Mouse (Mus musculus): ENCODE measurements around the gene Dlg2. TPM values are rescaled to one million over a fixed set of nuclear protein-coding genes. Genes with fewer than 3 reads are reported as not detected.

The Dlg2 gene
- total and polyA plus RNA-seq, 3 experiments: 0.49 to 0.68 TPM; not detected in 1

DNA sequence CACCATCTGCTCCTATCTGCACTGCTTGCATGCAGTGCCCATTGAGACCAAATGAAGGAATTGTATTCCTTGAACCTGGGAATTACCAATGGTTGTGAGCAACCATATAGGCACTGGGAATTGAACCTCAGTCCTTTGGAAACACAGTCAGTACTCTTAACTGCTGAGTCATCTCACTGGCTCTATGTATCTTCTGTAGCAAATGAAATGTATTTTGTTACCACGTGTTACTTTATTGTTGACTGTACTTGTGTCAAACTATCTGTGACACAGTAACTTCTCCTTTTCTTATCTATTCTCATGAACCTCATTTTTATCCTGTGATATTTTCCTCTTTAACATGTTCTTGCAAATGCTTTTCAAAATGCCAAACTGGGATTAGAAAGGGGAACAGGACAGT, 1722.7 kb downstream of the Dlg2 start:
- no peak overlapping the region for H3K4me3 ChIP-seq (ENCODE audit: low read depth, low read length)
- TF ChIP-seq CTCF (IDR thresholded peaks at IDR 0.05; ENCODE audit: low read depth, low read length): no peak
- TF ChIP-seq GATA1 (IDR thresholded peaks at IDR 0.05; ENCODE audit: borderline replicate concordance, low read length): no peak
- no peak for TF ChIP-seq GATA2 (IDR thresholded peaks at IDR 0.05; ENCODE audit: borderline replicate concordance, low read depth, low read length)
- no peak for TF ChIP-seq POLR2AphosphoS5 (IDR thresholded peaks at IDR 0.05; ENCODE audit: insufficient replicate concordance, low read depth, low read length)
- no peak for TF ChIP-seq TAL1 (conservative IDR thresholded peaks at IDR 0.05; ENCODE audit: low read depth, low read length)
- H3K9me3 ChIP-seq (replicated peaks): no peaks in the 10 kb centered on the region
- no peaks in the 10 kb centered on the region for H3K4me1 ChIP-seq (ENCODE audit: insufficient read depth, low read depth, low read length)
- H3K27me3 ChIP-seq (ENCODE audit: insufficient read depth, low read length): no peaks in the 10 kb centered on the region
- DNase-seq (ENCODE audit: low spot score): no peak
- H3K36me3 ChIP-seq (replicated peaks): no peaks in the 10 kb centered on the region
- peak; percentile 28; the same call in 1 of the 2 replicates for ATAC-seq (ENCODE audit: extremely low read depth, insufficient number of reproducible peaks, low FRiP score, poor library complexity, severe bottlenecking)

GRCm38 (mm10) chr7:92210701-92211100, 1734.2 kb downstream of the Dlg2 start:
- H3K9me3 ChIP-seq (replicated peaks): no peaks in the 10 kb centered on the region
- ATAC-seq (ENCODE audit: extremely low read depth, insufficient number of reproducible peaks, low FRiP score, poor library complexity, severe bottlenecking) (no peak), DNase-seq (ENCODE audit: low spot score) (no peak)
- H3K4me3 ChIP-seq (ENCODE audit: low read depth, low read length): no peak overlapping the region
- H3K4me1 ChIP-seq (ENCODE audit: insufficient read depth, low read depth, low read length): no peaks in the 10 kb centered on the region
- TF ChIP-seq TAL1 (conservative IDR thresholded peaks at IDR 0.05; ENCODE audit: low read depth, low read length): no peak
- no peaks in the 10 kb centered on the region for H3K27me3 ChIP-seq (ENCODE audit: insufficient read depth, low read length)
- H3K36me3 ChIP-seq (replicated peaks): no peaks in the 10 kb centered on the region

DNA sequence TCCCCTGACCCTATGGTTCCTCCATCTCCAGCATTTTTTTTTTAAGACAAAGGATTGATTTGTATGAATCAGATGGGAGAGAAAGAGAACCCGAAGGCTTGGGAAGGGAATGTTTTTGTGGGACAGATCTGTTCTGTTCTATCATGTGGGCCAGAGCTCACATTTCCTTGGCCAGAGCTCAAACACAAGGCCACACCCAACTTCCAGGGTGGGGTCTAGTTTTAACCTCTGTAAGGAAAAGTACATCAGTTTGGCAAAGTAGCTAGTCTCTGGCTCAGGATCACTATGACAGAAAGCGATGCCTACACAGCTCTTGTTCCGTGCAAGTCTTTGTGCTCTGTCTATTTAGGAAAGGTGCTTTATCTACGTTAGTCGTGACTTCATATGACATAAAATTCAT, 1737.3 kb downstream of the Dlg2 start:
- Histone ChIP-seq H3K27me3 (ENCODE audit: insufficient read depth, low read length) (no peaks in the 10 kb centered on the region), H3K36me3 (replicated peaks) (no peaks in the 10 kb centered on the region), H3K4me1 (ENCODE audit: insufficient read depth, low read depth, low read length) (no peaks in the 10 kb centered on the region), H3K4me3 (ENCODE audit: low read depth, low read length) (no peak overlapping the region), H3K9me3 (replicated peaks) (no peaks in the 10 kb centered on the region)
- DNase-seq (ENCODE audit: low spot score): no peak
- TF ChIP-seq CTCF (IDR thresholded peaks at IDR 0.05; ENCODE audit: low read depth, low read length) (no peak), GATA2 (IDR thresholded peaks at IDR 0.05; ENCODE audit: borderline replicate concordance, low read depth, low read length) (no peak)
- no peak for ATAC-seq (ENCODE audit: extremely low read depth, insufficient number of reproducible peaks, low FRiP score, poor library complexity, severe bottlenecking)

- Histone ChIP-seq H3K9me3 (replicated peaks) (no peaks in the 10 kb centered on the region), H3K27me3 (ENCODE audit: insufficient read depth, low read length) (no peaks in the 10 kb centered on the region), H3K4me1 (ENCODE audit: insufficient read depth, low read depth, low read length) (no peaks in the 10 kb centered on the region), H3K4me3 (ENCODE audit: low read depth, low read length) (no peak overlapping the region), H3K36me3 (replicated peaks) (no peaks in the 10 kb centered on the region)
- DNase-seq (ENCODE audit: low spot score) (no peak), ATAC-seq (ENCODE audit: extremely low read depth, insufficient number of reproducible peaks, low FRiP score, poor library complexity, severe bottlenecking) (no peak)
- no peak for TF ChIP-seq GATA2 (IDR thresholded peaks at IDR 0.05; ENCODE audit: borderline replicate concordance, low read depth, low read length)
- no peak for TF ChIP-seq GATA1 (IDR thresholded peaks at IDR 0.05; ENCODE audit: borderline replicate concordance, low read length)
- no peak for TF ChIP-seq TAL1 (conservative IDR thresholded peaks at IDR 0.05; ENCODE audit: low read depth, low read length)
- TF ChIP-seq CTCF (IDR thresholded peaks at IDR 0.05; ENCODE audit: low read depth, low read length): no peak
- no peak for TF ChIP-seq POLR2AphosphoS5 (IDR thresholded peaks at IDR 0.05; ENCODE audit: insufficient replicate concordance, low read depth, low read length)
Observed at GRCm38 (mm10) chr7:92218171-92218570, 1741.7 kb downstream of the Dlg2 start.

GRCm38 (mm10) chr7:92220619-92221018, 1744.1 kb downstream of the Dlg2 start:
- ATAC-seq (ENCODE audit: extremely low read depth, insufficient number of reproducible peaks, low FRiP score, poor library complexity, severe bottlenecking): no peak

GRCm38 (mm10) chr7:92234476-92235202, 1758.2 kb downstream of the Dlg2 start:
- Histone ChIP-seq H3K9me3 (replicated peaks) (no peaks in the 10 kb centered on the region), H3K4me1 (ENCODE audit: insufficient read depth, low read depth, low read length) (no peaks in the 10 kb centered on the region), H3K27me3 (ENCODE audit: insufficient read depth, low read length) (no peaks in the 10 kb centered on the region), H3K36me3 (replicated peaks) (no peaks in the 10 kb centered on the region), H3K4me3 (ENCODE audit: low read depth, low read length) (no peak overlapping the region)
- no peak for DNase-seq (ENCODE audit: low spot score)
- no peak for ATAC-seq (ENCODE audit: extremely low read depth, insufficient number of reproducible peaks, low FRiP score, poor library complexity, severe bottlenecking)
- TF ChIP-seq POLR2AphosphoS5 (IDR thresholded peaks at IDR 0.05; ENCODE audit: insufficient replicate concordance, low read depth, low read length): no peak
- TF ChIP-seq GATA2 (IDR thresholded peaks at IDR 0.05; ENCODE audit: borderline replicate concordance, low read depth, low read length): no peak
- TF ChIP-seq TAL1 (conservative IDR thresholded peaks at IDR 0.05; ENCODE audit: low read depth, low read length): no peak
- no peak for TF ChIP-seq CTCF (IDR thresholded peaks at IDR 0.05; ENCODE audit: low read depth, low read length)
- no peak for TF ChIP-seq GATA1 (IDR thresholded peaks at IDR 0.05; ENCODE audit: borderline replicate concordance, low read length)

More at GRCm38 (mm10) chr7:92220619-92221018, 1744.1 kb downstream of the Dlg2 start:
- no peaks in the 10 kb centered on the region for H3K4me1 ChIP-seq (ENCODE audit: insufficient read depth, low read depth, low read length)
- H3K4me3 ChIP-seq (ENCODE audit: low read depth, low read length): no peak overlapping the region
- no peaks in the 10 kb centered on the region for H3K36me3 ChIP-seq (replicated peaks)
- DNase-seq (ENCODE audit: low spot score): no peak
- no peak for TF ChIP-seq GATA1 (IDR thresholded peaks at IDR 0.05; ENCODE audit: borderline replicate concordance, low read length)
- TF ChIP-seq TAL1 (conservative IDR thresholded peaks at IDR 0.05; ENCODE audit: low read depth, low read length): no peak
- no peak for TF ChIP-seq CTCF (IDR thresholded peaks at IDR 0.05; ENCODE audit: low read depth, low read length)
- no peak for TF ChIP-seq POLR2AphosphoS5 (IDR thresholded peaks at IDR 0.05; ENCODE audit: insufficient replicate concordance, low read depth, low read length)
- no peak for TF ChIP-seq GATA2 (IDR thresholded peaks at IDR 0.05; ENCODE audit: borderline replicate concordance, low read depth, low read length)
- H3K9me3 ChIP-seq (replicated peaks): no peaks in the 10 kb centered on the region
- no peaks in the 10 kb centered on the region for H3K27me3 ChIP-seq (ENCODE audit: insufficient read depth, low read length)

Data from G1E (cell line).